Mouse (Mus musculus) right cerebral cortex, postnatal 4 days (tissue): ENCODE measurements at regions not wholly inside any gene's neighbourhood (a gene's known extent, or its start where the extent isn't known, plus 50 kb on each side); places are given as distances from the start of the nearest gene placed in this dataset.

Source experiments
- DNase-seq: peaks from one replicate; pipeline ENCODE4 v3.0.0-alpha.2; 2022

DNA sequence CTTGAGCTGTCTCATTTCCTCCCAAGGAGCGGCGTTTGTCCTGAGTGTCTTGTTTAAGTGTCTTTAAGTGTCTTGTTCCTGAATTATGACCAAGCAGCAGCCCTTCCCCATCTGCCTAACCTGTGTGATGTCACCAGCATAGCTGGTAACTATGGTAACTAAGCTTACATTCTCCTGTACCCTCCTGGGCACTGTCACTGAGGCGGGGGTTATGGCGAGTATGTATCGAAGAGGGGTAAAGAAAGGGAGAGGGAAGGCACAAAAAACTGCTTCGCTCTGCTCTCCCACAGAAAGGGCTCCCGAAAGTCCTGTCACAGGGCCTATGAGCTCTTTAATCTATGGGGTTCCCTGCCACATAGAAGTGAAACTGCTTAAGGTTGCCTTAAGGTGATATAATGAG is 89.6 kb downstream of the Ppp4r2 start:
- no peak for DNase-seq

DNA sequence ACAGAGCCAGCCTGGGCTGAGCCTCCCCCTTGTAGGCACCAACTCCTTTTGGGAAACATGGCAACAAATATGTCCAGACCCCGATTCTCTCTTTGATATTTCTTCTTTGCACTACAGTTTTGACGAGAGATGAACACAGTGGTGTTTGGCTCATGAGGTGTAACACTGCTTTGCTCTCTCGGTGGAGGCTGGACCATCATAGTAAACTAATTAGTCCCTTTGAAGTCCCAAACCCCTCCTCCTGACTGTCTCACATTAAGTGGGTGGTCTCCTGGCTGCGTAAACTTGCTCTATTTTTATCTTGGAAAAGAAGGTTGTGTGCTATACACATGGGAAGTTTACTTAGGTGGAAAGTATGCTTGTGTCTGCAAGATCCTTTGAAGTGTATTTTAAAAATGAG is 90.3 kb downstream of the Ppp4r2 start:
- no peak for DNase-seq

DNA sequence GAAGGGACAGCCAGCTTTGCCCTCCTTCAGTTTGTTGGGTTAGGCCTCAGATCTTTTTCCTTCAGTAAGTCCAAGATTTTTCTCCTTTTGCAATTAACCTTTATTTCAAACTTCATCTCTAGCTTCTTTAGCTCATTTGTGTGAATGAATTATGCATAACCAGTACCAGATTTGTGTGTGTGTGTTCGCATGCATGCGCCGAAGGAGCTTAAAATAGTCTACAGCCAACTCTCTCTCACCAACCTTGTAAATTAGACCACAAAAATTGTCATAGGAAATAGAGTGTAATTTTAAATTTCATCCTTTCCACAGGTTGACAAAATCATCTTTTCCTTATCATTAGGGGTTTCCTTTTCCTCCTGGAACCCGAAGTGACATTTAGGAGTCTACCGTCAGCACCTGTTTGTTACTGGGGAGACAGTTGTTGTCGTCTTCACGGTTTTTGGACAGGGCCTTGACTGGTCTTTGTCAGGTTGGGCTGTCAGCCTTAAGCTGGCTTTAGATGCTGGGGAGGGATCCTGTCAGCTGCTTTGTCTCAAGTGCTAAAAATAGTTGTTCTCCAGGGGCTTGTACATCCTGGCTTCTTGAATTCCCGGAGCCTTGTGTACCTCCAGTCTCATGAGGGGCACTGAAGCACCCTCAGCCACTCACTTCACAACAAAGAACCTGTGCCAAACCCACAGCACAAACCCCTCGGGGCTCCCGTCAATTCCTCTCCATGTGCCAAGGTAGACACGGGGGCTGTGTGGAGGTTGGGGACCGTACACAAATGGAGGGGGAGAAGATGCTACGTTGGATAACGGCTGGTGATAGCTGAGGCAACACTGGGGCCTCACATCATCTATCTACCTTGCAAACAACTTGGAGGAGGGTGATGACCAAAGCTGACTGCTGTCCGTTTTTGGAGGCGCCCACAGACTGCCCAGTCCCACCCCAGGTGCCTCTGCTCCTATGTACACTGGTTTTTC is 95.7 kb downstream of the Ppp4r2 start:
- peak; percentile 18 for DNase-seq

DNA sequence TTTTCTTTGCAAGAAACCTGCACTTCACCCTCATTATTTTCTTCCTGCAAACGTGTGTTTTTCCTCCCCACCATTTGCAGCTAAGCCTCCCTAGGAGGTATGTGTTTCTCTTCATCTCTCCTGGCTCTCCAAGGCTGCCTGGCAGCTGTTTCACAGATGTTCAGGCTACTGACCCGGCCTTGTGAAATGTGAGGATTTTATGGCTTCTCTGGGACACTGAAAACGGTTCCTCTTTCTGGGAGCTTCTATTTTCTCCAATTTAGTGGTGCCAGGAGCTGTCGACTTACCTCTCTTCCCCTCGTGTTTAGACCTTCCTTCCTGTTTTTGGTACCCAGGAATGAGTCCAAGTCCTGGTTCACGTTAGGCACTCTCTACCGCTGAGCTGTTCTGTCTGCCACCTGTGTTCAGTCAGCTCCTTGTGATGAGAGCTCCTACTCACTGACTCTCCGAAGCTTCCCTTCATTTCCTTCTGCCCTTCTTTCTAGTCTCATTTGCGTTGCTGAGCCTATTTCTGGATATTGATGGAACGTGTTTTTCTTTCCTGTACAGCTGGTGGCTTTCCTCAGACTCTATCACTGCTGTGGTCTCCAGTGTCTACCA is 96.4 kb downstream of the Ppp4r2 start:
- DNase-seq = no peak

DNA sequence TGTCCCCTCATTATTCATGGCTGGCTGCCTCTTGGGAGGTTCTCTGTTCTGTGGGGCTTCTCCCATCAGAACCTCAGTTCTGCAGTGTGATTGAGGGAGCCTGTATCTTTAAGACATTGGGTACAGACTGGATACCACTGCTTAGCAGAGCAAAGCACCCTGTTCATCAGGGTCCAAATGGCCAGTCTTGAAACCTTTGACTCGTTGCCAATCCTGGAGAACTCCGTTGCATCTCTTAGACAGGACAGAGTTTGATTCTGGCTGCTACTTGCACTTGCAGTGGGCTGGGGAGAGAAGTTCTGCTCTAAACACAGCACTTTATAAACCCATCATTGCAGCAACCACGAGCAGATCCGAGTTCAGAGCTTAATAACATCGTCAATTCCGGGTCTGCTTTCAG is 97.3 kb downstream of the Ppp4r2 start:
- DNase-seq = no peak

DNA sequence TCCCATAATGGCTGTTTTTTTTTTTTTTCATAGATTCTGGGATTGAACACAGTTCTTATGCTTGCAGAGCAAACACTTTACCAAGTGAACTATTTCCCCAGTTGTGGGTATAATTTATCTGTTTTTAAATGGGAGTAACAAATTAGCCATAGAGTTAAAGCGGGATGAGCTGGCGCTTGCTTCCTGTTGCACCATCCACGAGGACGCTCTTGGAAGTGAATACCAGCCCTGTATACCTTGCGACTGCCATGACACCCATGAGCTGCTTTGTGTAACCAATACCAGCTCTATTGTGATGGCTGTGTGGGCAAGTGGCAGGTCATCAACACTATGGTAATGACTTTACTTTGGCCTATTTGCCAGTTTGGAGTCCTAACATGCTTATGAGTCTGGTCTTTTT is 101.0 kb downstream of the Ppp4r2 start:
- DNase-seq = no peak

DNA sequence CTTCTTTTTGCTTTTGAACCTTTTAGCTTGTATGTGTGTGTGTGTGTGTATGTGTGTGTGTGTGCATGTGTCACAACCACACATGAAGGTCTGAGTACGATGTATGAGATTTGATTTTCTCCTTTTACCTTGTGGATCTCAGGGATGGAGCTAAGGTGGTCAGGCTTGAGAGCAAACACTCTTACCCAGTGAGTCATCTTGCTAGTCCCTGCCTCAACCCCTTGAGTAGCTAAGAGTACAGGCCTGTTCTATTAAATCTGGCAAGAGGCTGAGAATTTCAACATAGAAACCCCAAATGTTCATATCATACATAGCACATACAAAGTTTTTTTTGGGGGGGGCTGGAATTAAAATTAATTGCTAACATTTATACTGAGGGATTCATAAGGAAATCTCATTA is 104.4 kb downstream of the Ppp4r2 start:
- DNase-seq = no peak

DNA sequence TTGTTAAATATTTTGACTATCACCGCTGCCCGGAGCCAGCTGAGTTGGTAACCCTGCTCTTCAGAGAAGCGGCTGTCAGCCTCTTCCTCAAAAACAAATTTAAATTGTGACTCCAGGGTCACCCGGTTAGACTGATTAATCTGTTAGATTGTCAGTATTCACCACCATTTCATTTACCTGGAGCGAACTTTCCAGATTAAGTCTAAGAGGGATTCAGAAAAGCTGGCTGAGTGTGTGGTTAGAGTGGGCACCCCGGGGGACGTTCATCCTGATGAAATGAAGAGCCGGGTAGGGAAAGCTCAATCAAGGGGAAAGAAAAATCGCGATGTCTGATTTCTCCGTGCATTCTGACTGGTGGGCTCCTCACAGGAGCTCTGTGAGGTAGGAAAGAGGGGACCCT is 105.0 kb downstream of the Ppp4r2 start:
- no peak for DNase-seq

DNA sequence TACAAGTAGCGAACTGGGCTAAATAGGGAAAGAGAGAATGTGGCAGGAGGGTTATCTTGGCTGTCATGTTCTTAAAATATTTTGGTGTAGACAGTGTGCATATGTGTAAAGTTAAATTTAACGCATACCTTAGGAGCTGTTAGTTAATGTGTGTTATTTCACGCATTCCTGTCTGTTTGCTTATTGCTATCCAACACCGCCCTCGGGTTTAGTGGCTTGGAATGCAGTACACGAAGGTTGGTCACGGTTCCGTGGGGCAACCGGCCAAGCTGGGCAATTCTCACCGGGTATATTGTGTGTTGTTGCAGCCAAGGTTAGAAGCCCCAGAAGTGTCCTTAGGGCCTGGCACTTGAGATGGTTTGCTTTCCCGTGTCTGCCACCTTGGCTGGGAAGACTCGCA is 105.6 kb downstream of the Ppp4r2 start:
- no peak for DNase-seq

DNA sequence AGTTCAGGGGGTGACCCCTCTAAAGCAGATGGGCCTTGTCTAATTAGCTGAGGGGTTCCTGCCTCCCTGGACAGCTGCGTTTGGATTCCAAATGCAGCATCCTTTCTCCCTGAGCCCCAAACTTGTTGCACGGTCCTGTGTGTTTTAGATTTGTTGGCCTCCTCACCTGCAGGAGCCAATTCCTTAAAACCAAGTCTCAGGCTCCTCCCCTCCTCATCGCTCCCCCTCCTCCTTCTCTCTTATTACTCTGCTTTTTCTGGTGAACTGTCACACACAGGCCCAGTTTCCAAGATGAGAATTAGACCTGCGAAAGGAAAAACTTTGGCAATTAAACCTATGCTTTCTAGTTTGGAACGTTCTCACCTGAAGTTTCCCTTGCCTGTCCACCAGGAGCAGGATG is 106.3 kb downstream of the Ppp4r2 start:
- DNase-seq = no peak

DNA sequence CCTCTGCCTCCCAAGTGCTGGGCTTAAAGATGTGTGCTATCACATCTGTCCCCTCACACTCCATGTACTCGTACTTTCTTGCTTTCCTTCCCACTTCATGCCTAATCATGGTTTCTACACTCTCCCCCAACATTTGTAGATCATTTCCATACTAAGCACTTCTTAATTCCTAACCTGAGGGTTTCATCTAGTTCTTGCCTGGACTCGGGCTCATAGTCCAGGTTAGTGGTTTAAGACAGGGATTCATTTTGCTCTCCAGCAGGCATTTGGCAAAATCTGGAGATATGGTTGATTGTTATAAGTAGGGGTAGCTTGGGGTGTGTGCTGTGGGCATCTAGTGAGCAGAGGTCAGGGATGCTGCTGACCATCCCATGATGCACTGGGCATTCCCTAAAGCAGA is 108.3 kb downstream of the Ppp4r2 start:
- no peak for DNase-seq

DNA sequence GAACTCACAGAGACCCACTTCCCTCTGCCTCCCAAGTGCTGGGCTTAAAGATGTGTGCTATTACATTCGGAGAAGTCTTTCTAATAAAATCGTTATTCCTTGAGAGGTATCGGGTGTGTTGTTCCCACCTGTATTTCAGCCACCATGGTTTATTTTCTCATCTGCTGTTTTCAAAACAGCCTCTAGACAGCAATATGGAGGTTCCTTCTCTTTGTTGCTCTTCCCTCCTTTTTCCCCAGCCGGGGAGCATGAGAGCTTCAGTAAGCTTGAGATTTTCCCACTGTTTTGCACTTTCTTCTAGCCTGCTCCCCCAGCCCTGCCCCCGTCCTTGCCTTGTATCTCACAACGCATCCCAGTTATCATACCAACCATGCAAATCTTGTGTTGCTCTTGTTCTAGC is 109.5 kb downstream of the Ppp4r2 start:
- no peak for DNase-seq

DNA sequence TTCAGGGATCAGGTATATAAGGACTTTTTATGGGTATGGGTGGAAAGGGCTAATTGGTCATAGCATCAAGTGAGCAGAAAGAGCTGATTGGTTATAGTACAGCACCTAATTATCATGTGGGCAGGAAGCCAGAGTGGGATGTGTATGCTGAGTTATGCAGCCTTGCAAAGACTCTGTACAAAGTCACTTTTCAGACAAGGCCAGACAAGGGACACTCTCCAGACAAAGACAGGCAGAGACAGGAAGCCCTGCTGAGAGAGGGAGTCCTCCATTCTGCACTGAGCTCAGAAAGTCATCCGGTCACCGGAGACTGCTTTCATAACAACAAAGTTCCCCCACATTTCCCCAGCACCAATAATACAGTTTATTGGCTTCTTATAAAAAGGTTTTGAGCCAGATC is 112.4 kb downstream of the Ppp4r2 start:
- DNase-seq = no peak

DNA sequence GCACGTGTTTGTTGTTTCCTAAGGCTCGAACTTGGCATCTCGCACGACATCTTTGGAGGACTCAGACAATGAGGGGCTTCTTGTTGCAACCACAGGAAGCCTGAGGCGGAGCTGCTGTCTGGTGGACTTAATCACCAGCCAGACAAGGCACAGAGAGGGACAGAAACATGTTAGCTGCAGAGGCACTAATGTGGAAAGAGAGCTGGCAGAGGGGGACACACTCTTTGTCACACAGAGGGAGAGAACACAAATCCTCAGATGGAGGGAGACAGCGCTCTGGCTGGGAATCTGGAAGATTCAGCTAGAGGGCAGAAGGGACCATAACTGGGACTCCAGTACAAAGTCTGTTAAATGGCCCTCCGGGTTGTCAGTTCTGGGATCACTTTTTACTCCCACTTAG is 114.9 kb downstream of the Ppp4r2 start:
- no peak for DNase-seq

DNA sequence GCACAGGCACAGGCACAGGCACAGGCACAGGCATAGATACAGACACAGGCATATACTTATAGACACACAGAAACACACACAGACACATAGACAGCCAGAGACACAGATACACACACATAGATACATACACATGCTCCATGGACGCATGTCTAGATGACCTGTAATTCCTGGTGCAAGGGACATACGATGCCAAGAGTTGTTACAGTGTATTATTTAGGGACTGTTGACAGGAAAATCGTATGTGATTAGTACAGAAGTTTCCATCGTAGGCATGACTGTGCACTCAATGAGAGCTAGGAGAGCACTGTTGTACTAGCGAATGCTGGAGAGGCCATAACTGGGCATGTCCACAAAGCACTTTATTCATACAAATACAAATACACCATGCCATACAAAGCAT is 118.2 kb downstream of the Ppp4r2 start:
- DNase-seq = no peak

DNA sequence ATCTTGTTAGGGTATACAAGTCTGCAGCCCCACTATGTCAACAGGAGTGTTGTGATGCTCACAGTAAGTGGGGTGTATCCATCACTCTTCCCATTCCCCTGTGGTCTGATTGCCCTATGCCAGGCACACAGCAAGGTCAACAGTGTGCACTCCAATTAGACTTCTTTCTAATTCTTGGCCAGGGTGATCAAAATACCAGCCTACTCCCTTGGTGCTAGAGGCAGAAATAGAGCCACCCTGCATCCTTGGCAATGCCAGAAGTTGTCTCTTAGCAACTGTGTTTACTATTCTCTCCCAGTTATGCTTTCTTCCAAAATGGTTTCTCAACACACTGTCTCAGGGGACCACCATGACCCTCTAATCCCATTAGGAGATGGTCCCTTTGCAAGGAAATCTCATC is 119.0 kb downstream of the Ppp4r2 start:
- DNase-seq = no peak

DNA sequence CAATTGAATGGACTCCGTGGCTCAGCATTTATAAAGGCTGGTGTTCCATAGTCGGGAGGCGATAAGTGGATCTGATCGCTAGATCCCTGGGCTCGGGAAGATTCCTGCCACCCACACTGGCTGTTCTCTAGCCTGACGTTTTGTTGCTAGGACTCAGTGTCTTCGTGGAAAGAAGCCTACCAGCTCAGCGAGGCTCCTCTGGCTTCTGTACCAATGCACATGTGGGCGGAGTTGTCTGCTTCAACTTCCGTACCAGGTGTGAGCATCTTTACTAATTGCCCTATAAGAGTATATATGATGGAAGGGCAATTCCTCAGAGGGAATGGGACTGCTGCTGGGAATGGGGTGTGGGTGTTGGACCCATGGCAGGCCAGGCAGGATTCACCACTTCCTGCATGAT is 121.1 kb downstream of the Ppp4r2 start:
- DNase-seq = no peak

DNA sequence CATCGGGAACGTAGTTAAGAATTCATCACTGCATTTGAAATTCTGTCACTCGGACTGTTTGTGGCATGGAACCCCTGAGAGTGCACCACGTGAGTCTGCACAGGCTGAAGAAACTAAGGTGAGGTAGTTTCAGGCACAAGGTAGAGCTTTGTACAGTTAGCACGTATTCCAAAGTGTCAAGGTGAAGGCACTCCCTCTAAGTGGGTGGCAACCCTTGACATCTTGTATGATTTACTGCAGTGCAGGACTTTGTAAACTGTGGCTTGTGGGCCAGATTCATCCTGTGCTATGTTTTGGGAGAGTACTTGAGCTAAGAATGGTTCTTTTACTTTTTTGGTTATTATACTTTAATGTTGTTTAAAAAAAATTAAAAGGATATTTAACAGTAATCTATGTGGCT is 133.1 kb downstream of the Ppp4r2 start:
- no peak for DNase-seq

DNA sequence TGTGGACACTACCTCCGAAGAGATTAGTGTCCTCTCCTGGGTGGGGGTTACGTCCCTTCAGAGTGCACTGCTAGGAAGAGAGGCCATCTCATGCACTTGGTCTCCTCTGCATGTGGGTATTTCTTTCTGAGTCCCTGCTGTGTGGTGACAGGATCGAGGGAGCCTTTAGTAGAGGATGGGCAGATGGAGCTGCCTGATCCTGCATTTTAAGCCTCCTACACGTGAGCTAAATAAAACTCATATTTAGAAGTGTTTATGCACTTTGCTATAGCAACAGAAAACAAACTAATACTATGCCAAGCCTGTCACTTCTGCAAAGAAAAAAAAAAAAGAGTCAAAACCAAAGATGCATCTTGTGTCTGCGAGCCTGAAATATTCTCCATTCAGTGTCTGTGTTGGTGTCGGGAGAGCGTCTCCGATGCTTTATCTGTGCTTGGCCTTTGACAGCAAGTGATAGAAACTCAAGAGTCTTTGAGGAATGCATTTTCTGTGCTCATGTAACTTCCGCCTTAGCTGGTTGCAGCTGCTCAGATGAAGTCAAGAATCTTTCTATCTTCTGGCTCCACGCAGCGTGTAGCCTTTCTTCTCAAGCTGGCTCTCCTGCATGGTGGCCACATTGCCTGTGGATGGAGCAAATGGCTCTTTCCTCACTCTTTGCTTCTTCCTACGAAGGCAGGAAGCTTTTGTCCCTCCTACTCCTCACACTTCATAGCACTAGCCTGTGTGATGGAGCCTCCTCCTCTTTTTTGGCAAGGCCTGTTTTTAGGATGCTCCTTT is 134.8 kb downstream of the Ppp4r2 start:
- DNase-seq = no peak

DNA sequence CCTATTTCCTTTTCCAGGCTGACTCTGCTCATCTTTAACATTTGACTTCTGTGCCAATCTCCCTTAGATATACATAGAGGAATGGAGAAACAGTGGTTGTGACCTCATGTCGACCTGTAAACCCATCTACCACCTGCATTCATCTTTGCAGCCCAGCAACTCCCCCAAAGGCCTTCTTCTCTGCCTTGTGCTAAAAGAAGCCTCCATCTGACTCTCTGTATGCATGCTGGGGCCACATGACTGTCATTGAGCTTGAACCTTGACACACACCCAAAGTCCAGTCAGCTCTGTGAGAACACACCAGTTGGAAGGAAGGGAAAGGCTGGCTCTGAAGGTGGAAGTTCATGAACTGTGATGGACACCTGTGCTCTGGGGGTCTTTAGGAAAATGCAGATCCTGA is 135.5 kb downstream of the Ppp4r2 start:
- no peak for DNase-seq

DNA sequence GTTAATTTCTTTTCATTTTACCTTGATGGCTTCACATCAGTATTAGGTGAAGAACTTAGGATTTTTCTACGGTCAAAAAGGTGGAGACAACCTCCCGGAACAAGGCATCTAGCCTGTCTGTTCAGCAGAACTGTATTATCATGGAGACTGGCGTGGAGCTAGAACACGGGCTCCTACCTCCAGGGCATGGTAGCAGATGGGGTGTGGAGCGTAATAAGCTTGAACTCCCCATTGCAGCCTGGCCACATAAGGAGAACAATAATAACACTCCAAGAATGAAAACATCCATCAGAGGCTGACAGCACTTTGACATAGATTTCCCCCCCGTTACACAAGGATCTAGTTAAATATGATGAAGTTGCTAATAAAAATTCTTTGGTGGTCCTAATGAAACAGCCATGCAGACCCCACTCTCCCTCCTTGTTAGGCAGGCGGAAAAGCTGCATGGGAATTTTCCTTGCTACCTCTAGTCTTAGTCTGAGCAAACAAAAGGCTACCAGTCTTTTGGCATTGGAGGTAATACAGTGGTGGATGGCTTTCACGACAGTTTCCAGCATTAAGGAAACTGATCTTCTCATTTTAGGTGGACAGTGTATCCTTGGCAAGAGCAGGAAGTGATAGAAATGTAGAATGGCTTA is 137.5 kb downstream of the Ppp4r2 start:
- DNase-seq = no peak

DNA sequence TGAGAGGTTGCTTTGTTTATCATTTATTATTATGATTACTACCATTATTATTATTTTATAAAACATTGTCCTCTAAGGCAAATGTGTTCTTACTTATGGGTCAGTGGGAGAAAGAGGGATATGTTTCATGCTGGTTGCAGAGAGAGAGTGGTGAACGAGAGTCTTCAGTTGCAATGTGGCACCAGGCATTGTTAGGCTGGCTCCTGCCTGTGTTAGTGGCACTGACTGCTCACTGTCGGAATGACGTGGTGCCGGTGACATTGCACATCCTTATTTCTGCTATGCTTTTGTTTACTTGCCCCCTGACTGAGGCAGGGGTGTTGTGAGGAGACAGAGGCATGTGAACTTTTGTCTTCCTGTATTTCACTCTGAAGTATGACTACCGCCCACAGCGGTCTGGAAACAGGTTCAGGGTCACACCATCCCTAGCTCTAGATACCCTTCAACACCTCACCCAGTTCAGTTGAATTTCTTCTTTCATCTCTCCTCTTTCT is 138.1 kb downstream of the Ppp4r2 start:
- DNase-seq = no peak
